In genomic region chr2:91630384-91630783, GRCm38 (mm10) we compare ENCODE assay signal across 31 mouse cellular contexts. TPM values are rescaled to one million over a fixed set of nuclear protein-coding genes. Genes with fewer than 3 reads are reported as not detected.
"Had no signal": no experiment of that assay in that cellular context is flagged by ENCODE, and none has a peak within 500 bp of the region (broad histone marks: within the 10 kb centered on the region; RNA-seq: fewer than 3 reads in every experiment).

No protein-coding gene starts in this region.

- ATAC-seq: hindbrain, embryonic 16.5 days; inflammation-experienced regulatory T-cells, adult 6 months; intestine, embryonic 15.5 days; intestine, postnatal 0 days; liver, embryonic 12.5 days had no signal

- H3K9ac ChIP-seq: hindbrain, embryonic 12.5 days; hindbrain, embryonic 14.5 days; intestine, embryonic 15.5 days; limb, embryonic 12.5 days; liver, embryonic 12.5 days; liver, embryonic 14.5 days had no signal

- DNase-seq: gastrocnemius, adult 2 months; gastrocnemius, postnatal 10 days; gastrocnemius, postnatal 25 days; heart, adult 2 months; heart, postnatal 10 days; heart, postnatal 4 days; kidney, adult 18-20 months; kidney, adult 8-10 months; kidney, postnatal 10 days; kidney, postnatal 25 days; kidney, postnatal 4 days; liver had no signal

- H3K36me3 ChIP-seq: hindbrain, embryonic 12.5 days; intestine, embryonic 15.5 days; limb, embryonic 10.5 days; limb, embryonic 12.5 days had no signal

- H3K4me2 ChIP-seq: heart, embryonic 11.5 days; hindbrain, embryonic 12.5 days; hindbrain, embryonic 14.5 days; intestine, embryonic 15.5 days; limb, embryonic 12.5 days; liver, embryonic 12.5 days had no signal

- H3K27me3 ChIP-seq: hindbrain, embryonic 12.5 days; intestine, embryonic 15.5 days; limb, embryonic 12.5 days had no signal

- H3K4me3 ChIP-seq: gastrocnemius, adult 2 months; heart, adult 2 months; hindbrain, embryonic 10.5 days; hindbrain, embryonic 12.5 days; intestine, embryonic 15.5 days; layer of hippocampus, adult 2 months; left cerebral cortex, adult 2 months; limb, embryonic 10.5 days; limb, embryonic 12.5 days; liver, embryonic 12.5 days had no signal

- H3K27ac ChIP-seq: gastrocnemius, adult 2 months; heart, adult 2 months; hindbrain, embryonic 10.5 days; hindbrain, embryonic 12.5 days; hindbrain, embryonic 14.5 days; intestine, embryonic 15.5 days; layer of hippocampus, adult 2 months; left cerebral cortex, adult 2 months; limb, embryonic 10.5 days; limb, embryonic 12.5 days; liver, embryonic 12.5 days; liver, embryonic 14.5 days had no signal

- H3K9me3 ChIP-seq: hindbrain, embryonic 10.5 days; hindbrain, embryonic 12.5 days; intestine, embryonic 15.5 days; limb, embryonic 10.5 days; limb, embryonic 12.5 days; liver, embryonic 12.5 days had no signal

- H3K4me1 ChIP-seq: hindbrain, embryonic 10.5 days; hindbrain, embryonic 12.5 days; intestine, embryonic 15.5 days; limb, embryonic 10.5 days; limb, embryonic 12.5 days had no signal

RNA-seq across cellular contexts. Expression of gene F2, which starts 5.8 kb away (rescaled TPM):
- total RNA-seq: granulocyte monocyte progenitor cell, adult 5-6 weeks; heart, adult 2 months; heart, postnatal 25 days; layer of hippocampus, postnatal 25 days; left cerebral cortex, postnatal 36 days had no signal
- polyA plus RNA-seq: heart, adult 2 months; kidney, embryonic 14.5 days; limb, embryonic 10.5 days had no signal
